Mouse (Mus musculus) cerebellum, postnatal 25 days (tissue): ENCODE measurements around the gene Adora2a.
"Not testable (repeated sequence)": the region's sequence is repeated elsewhere in the genome, so short reads cannot be mapped to it uniquely, and the experiment has no call there.

Source experiments
- DNase-seq, 2 experiments: peaks; one replicate each; pipeline ENCODE4 v3.0.0; 2021; ENCODE audit warnings: mixed read lengths in 2 of 2

Adora2a gene

GRCm38 (mm10) chr10:75316872-75316907, at the start of gene Adora2a:
Gene Adora2a (plus strand): TSS chr10:75316877.
- DNase-seq: no peak

GRCm38 (mm10) chr10:75273020-75273419, 43.7 kb upstream of the Adora2a start:
- no peak for DNase-seq

GRCm38 (mm10) chr10:75276427-75277013, 40.2 kb upstream of the Adora2a start:
- no peak for DNase-seq

GRCm38 (mm10) chr10:75277501-75277900, 39.2 kb upstream of the Adora2a start:
- peak; percentile 33 to 52 for DNase-seq

- DNase-seq: no peak
Observed at GRCm38 (mm10) chr10:75282648-75283047, 34.0 kb upstream of the Adora2a start.

GRCm38 (mm10) chr10:75283821-75284220, 32.9 kb upstream of the Adora2a start:
- no peak for DNase-seq

- DNase-seq: no peak
Observed at GRCm38 (mm10) chr10:75288579-75288978, 28.1 kb upstream of the Adora2a start.

- no peak for DNase-seq
Observed at GRCm38 (mm10) chr10:75289392-75289791, 27.3 kb upstream of the Adora2a start.

GRCm38 (mm10) chr10:75290650-75291049, 26.0 kb upstream of the Adora2a start:
- DNase-seq: no peak

GRCm38 (mm10) chr10:75291338-75291737, 25.3 kb upstream of the Adora2a start:
- DNase-seq: no peak

GRCm38 (mm10) chr10:75292206-75292605, 24.5 kb upstream of the Adora2a start:
- DNase-seq: not testable (repeated sequence)

- DNase-seq: no peak
Observed at GRCm38 (mm10) chr10:75293288-75293687, 23.4 kb upstream of the Adora2a start.

- DNase-seq: peak in 1 of 2 experiments; percentile 3
Observed at GRCm38 (mm10) chr10:75294362-75294761, 22.3 kb upstream of the Adora2a start.

- DNase-seq: peak in 1 of 2 experiments; percentile 3
Observed at GRCm38 (mm10) chr10:75294926-75295325, 21.8 kb upstream of the Adora2a start.

- no peak for DNase-seq
Observed at GRCm38 (mm10) chr10:75298608-75299007, 18.1 kb upstream of the Adora2a start.

- DNase-seq: peak; percentile 63 to 85
Observed at GRCm38 (mm10) chr10:75299785-75300418, 16.8 kb upstream of the Adora2a start.

- DNase-seq: no peak
Observed at GRCm38 (mm10) chr10:75301195-75301806, 15.4 kb upstream of the Adora2a start.

GRCm38 (mm10) chr10:75301937-75302336, 14.7 kb upstream of the Adora2a start:
- DNase-seq: no peak

GRCm38 (mm10) chr10:75302536-75302935, 14.1 kb upstream of the Adora2a start:
- DNase-seq: peak; percentile 29 to 38

GRCm38 (mm10) chr10:75303324-75304048, 13.2 kb upstream of the Adora2a start:
- DNase-seq: peak; percentile 55 to 58

- DNase-seq: peak; percentile 31 to 35
Observed at GRCm38 (mm10) chr10:75304049-75304405, 12.7 kb upstream of the Adora2a start.

- peak; percentile 51 to 58 for DNase-seq
Observed at GRCm38 (mm10) chr10:75304413-75304812, 12.3 kb upstream of the Adora2a start.

- no peak for DNase-seq
Observed at GRCm38 (mm10) chr10:75307130-75307529, 9.5 kb upstream of the Adora2a start.

GRCm38 (mm10) chr10:75312361-75312760, 4.3 kb upstream of the Adora2a start:
- no peak for DNase-seq
